Mouse (Mus musculus) adrenal gland, postnatal 14 days (tissue): ENCODE data around the gene Ssx2ip. TPM values are rescaled to one million over a fixed set of nuclear protein-coding genes. Genes with fewer than 3 reads are reported as not detected.

Experiments
- DNase-seq: peaks from one replicate; pipeline ENCODE4 v3.0.0; 2021; ENCODE audit warnings: mixed read lengths
- total RNA-seq: library from RNA; stranded (reverse); gene quantifications from 2 replicates; pipeline ENCODE4 v1.2.3, GENCODE M21; 2021

Ssx2ip gene
- total RNA-seq, 1 experiment from 2014 or later: 10.5 TPM

GRCm38 (mm10) chr3:146436114-146436513 lies 31.7 kb downstream of the Ssx2ip start:
- DNase-seq: no peak

GRCm38 (mm10) chr3:146440011-146440410 lies 35.6 kb downstream of the Ssx2ip start:
- DNase-seq: no peak

GRCm38 (mm10) chr3:146440422-146440821 lies 36.0 kb downstream of the Ssx2ip start:
- DNase-seq: no peak

GRCm38 (mm10) chr3:146442484-146442883 lies 38.0 kb downstream of the Ssx2ip start:
- DNase-seq: no peak

- DNase-seq: no peak
Measured at GRCm38 (mm10) chr3:146442936-146443335, 38.5 kb downstream of the Ssx2ip start.

GRCm38 (mm10) chr3:146443380-146443779 lies 38.9 kb downstream of the Ssx2ip start:
- DNase-seq: no peak

GRCm38 (mm10) chr3:146444880-146445279 lies 40.4 kb downstream of the Ssx2ip start:
- DNase-seq: no peak

- no peak for DNase-seq
Measured at GRCm38 (mm10) chr3:146447156-146447555, 42.7 kb downstream of the Ssx2ip start.

GRCm38 (mm10) chr3:146447598-146447997 lies 43.2 kb downstream of the Ssx2ip start:
- no peak for DNase-seq

GRCm38 (mm10) chr3:146448372-146448771 lies 43.9 kb downstream of the Ssx2ip start:
- no peak for DNase-seq

GRCm38 (mm10) chr3:146448969-146449368 lies 44.5 kb downstream of the Ssx2ip start:
- no peak for DNase-seq

GRCm38 (mm10) chr3:146449745-146450250 lies 45.4 kb downstream of the Ssx2ip start, which contains the start of gene Ctbs:
Gene Ctbs (plus strand): TSS chr3:146449795.
- DNase-seq: no peak

GRCm38 (mm10) chr3:146450371-146450841 lies 46.0 kb downstream of the Ssx2ip start:
- peak; percentile 96 for DNase-seq

- DNase-seq: no peak
Measured at GRCm38 (mm10) chr3:146451375-146451774, 46.9 kb downstream of the Ssx2ip start.

GRCm38 (mm10) chr3:146462939-146463338 lies 58.5 kb downstream of the Ssx2ip start:
- no peak for DNase-seq

- no peak for DNase-seq
Measured at GRCm38 (mm10) chr3:146469226-146469625, 64.8 kb downstream of the Ssx2ip start.

GRCm38 (mm10) chr3:146472657-146473056 lies 68.2 kb downstream of the Ssx2ip start:
- no peak for DNase-seq

- DNase-seq: no peak
Measured at GRCm38 (mm10) chr3:146473741-146474140, 69.3 kb downstream of the Ssx2ip start.

GRCm38 (mm10) chr3:146474428-146474827 lies 70.0 kb downstream of the Ssx2ip start:
- DNase-seq: no peak

- no peak for DNase-seq
Measured at GRCm38 (mm10) chr3:146482044-146482443, 77.6 kb downstream of the Ssx2ip start.

GRCm38 (mm10) chr3:146486464-146486863 lies 82.0 kb downstream of the Ssx2ip start:
- DNase-seq: no peak
